Mouse (Mus musculus) spleen, adult 10 weeks (tissue): Measurements from ENCODE around the gene Myod1. TPM values are rescaled to one million over a fixed set of nuclear protein-coding genes. Genes with fewer than 3 reads are reported as not detected.

ENCODE experiments used
- polyA plus RNA-seq: library from polyadenylated mRNA; stranded (reverse); fragments of 350-450 nt; fragmentation: Illumina TruSeq; extraction: RNeasy Lipid Tissue Mini Kit (QIAGEN cat#74804); gene quantifications from one replicate; pipeline ENCODE4 v1.2.3, GENCODE M21; 2015; ENCODE audit warnings: low replicate concordance; ENCODE audit not compliant: insufficient read depth

Myod1 gene
- polyA plus RNA-seq: not detected

GRCm38 (mm10) chr7:46376172-46377007 lies at the start of gene Myod1:
TSS of gene Myod1 (plus strand) at chr7:46376474.

GRCm38 (mm10) chr7:46396231-46396927 lies 20.1 kb downstream of the Myod1 start, which contains the start of gene Kcnc1:
TSS of gene Kcnc1 (plus strand) at chr7:46396497.

Other genes with a start within 250 kb of the Myod1 start
- not detected for gene Abcc8, start 196.4 kb upstream of the Myod1 start, polyA plus RNA-seq
- not detected for gene Ush1c, start 138.0 kb upstream of the Myod1 start, polyA plus RNA-seq
- gene Otog, start 135.5 kb upstream of the Myod1 start, polyA plus RNA-seq: not detected
- gene Kcnc1, start 20.0 kb downstream of the Myod1 start, polyA plus RNA-seq: 0.79 TPM